Mouse (Mus musculus): Measurements from ENCODE around the gene Tifa. TPM values are rescaled to one million over a fixed set of nuclear protein-coding genes. Genes with fewer than 3 reads are reported as not detected.

Tifa gene
- total RNA-seq, 2 experiments from 2014 or later, result 4.8 to 6.6 TPM

GRCm38 (mm10) chr3:127823886-127824863, 34.6 kb downstream of the Tifa start:
- DNase-seq (ENCODE audit: low spot score in 2 of 2), result no peak

GRCm38 (mm10) chr3:127826503-127826902, 36.9 kb downstream of the Tifa start:
- DNase-seq (ENCODE audit: low spot score in 2 of 2), result no peak

- no peak for DNase-seq (ENCODE audit: low spot score in 2 of 2)
Observed at GRCm38 (mm10) chr3:127827123-127827522, 37.5 kb downstream of the Tifa start.

DNA sequence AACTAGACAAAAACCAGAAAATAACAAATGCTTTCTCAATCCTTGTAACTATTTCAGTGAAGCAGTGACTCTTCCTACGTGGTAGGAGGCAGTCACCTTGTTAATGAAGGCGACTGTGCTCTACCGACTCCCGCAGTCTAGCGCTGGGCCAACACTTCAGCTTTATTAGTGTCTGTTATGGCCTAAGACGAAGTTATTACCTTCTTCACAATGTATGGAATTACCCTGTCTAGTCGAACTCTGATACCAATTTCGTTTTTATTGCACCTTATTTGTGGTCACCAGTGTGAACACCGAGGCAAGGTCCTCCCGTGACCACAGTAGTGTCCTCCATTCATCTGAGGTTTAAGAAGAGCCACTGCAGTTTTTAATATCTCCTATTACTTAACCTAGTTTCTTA, 40.6 kb downstream of the Tifa start:
- no peak for DNase-seq (ENCODE audit: low spot score in 2 of 2)

DNA sequence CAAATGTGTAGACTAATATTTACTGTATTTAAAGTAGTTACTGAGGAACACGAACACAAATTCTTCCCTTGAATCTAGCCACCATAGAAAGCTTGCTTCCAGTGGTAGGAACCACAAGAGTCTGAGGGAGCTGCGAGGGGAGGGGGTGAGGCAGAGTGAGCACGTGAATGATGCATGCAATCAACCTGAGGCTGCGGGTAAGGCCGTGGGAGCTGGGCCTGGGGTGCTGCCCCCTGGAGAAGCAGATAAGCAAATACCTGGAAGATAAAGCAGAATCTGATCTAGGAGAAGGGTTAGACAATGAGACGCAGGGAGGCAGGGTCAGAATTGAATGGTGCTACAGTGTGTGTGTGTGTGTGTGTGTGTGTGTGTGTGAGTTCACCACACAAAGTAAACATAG, 41.5 kb downstream of the Tifa start:
- DNase-seq (ENCODE audit: low spot score in 2 of 2), result no peak

GRCm38 (mm10) chr3:127834040-127834439, 44.4 kb downstream of the Tifa start:
- DNase-seq (ENCODE audit: low spot score in 2 of 2), result no peak

GRCm38 (mm10) chr3:127835594-127835993, 46.0 kb downstream of the Tifa start:
- DNase-seq (ENCODE audit: low spot score in 2 of 2), result no peak

GRCm38 (mm10) chr3:127836798-127837153, 47.2 kb downstream of the Tifa start:
- no peak for DNase-seq (ENCODE audit: low spot score in 2 of 2)

GRCm38 (mm10) chr3:127837154-127837865, 47.7 kb downstream of the Tifa start, which contains the start of gene Ap1ar:
Gene Ap1ar (minus strand): TSS chr3:127837523.
- peak; percentile 87 to 90 for DNase-seq (ENCODE audit: low spot score in 2 of 2)

GRCm38 (mm10) chr3:127837972-127838644, 48.5 kb downstream of the Tifa start:
- no peak for DNase-seq (ENCODE audit: low spot score in 2 of 2)

GRCm38 (mm10) chr3:127841926-127842325, 52.3 kb downstream of the Tifa start:
- DNase-seq (ENCODE audit: low spot score in 2 of 2), result no peak

DNA sequence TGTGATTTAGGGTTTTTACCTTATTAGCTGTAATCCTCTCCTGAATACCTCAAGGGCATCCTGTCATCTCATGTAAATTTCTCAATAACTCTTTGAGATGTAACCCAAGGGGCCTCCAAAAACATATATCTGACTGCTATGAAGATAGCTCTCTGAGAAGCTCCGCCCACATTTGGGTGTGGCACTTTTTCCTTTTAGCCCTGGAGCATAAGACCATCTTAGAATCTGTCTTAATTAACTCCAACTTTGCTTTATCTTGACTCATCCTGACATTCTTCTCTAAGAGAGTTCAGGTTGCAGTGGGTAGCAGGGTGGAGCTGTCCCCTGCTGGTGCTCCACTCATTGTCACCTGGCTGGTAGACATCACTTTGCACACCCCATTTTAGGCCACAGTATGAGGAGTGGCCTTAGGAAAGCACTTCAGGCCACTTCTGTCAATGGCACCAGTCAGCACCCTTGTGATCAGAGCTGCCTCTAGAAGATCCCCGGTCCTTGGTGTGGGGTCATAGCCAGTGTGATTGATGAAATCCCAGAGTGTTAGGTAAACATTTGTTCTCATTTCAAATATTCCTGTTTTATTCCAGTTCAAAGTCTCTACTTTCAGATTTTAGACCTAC, 53.8 kb downstream of the Tifa start:
- no peak for DNase-seq (ENCODE audit: low spot score in 2 of 2)

GRCm38 (mm10) chr3:127843941-127844327, 54.3 kb downstream of the Tifa start:
- DNase-seq (ENCODE audit: low spot score in 2 of 2), result no peak

GRCm38 (mm10) chr3:127848088-127848808, 58.6 kb downstream of the Tifa start:
- no peak for DNase-seq (ENCODE audit: low spot score in 2 of 2)

DNA sequence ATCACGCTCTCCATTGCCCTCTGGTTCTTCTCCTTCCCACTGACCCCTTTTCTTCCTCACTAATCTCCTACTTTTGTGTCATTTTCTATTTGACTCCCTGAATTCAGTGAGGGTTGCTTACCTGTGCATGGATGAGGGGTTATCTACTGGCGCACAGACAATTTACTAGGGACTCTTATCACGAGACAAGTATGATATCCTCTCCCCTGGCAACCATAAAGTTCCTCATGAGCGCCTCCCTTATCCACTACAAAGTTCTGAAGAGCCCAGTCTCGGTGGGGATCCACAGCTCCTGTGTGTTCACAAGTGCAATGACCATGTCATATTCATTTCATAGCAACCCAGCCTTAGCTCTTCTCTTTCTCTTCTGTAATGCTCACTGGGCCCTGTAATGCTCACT, 60.3 kb downstream of the Tifa start:
- DNase-seq (ENCODE audit: low spot score in 2 of 2), result no peak

DNA sequence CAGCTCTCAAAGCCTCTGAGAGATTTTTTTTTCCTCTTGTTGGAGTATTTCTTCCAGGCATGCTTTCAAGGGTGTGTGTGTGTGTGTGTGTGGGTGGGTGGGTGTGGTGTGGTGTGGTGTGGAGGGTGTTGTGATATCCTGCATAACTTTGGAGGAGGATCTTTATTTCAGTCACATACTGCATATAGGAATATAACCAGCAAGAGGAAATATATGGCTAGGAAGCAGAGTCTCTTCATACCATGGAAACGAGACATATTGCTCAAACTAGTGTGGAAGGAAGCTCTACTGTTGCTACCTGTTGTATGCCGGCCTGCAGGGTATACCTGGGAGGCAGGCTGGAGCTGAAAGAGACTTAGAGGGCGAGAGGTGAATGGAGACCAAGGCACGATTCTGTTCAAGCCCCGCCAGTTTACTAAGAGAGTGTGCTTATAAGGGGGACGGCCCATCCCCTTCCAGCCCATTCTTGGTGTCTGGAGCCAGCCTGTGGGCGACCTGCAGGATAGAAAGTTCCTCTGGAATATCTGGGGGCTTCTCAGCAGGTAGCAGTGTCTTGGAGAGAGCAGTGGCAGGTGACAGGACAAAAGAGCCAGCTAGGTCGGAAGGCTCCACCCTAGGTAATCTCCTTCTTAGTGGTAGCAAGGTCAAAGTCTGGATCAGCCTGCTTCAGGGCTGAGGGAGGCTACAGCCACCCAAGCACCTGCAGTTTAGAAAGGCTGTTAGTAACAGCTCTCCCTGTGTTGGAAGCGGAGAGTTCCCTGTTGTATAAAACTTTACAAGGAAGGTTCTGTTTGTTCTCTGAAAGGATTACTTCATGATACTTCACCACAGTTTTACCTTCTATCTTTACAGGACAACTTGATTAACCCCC, 61.4 kb downstream of the Tifa start:
- DNase-seq (ENCODE audit: low spot score in 2 of 2), result no peak

- DNase-seq (ENCODE audit: low spot score in 2 of 2), result no peak
Observed at GRCm38 (mm10) chr3:127852722-127853121, 63.1 kb downstream of the Tifa start.

- peak; percentile 15 to 32 for DNase-seq (ENCODE audit: low spot score in 2 of 2)
Observed at GRCm38 (mm10) chr3:127853431-127854206, 64.0 kb downstream of the Tifa start.

GRCm38 (mm10) chr3:127861340-127861739, 71.7 kb downstream of the Tifa start:
- DNase-seq (ENCODE audit: low spot score in 2 of 2), result no peak

Data from adrenal gland, postnatal 4 days (tissue).